Mouse (Mus musculus) natural killer cell, adult 2 months (primary cell): ENCODE measurements around the gene Pcna.
"Not testable (repeated sequence)": the region's sequence is repeated elsewhere in the genome, so short reads cannot be mapped to it uniquely, and the experiment has no call there.

Source experiments
- DNase-seq, 2 experiments: peaks; one replicate each; pipeline ENCODE4 v3.0.0; 2022; ENCODE audit warnings: low spot score in 2 of 2

Pcna gene

DNA sequence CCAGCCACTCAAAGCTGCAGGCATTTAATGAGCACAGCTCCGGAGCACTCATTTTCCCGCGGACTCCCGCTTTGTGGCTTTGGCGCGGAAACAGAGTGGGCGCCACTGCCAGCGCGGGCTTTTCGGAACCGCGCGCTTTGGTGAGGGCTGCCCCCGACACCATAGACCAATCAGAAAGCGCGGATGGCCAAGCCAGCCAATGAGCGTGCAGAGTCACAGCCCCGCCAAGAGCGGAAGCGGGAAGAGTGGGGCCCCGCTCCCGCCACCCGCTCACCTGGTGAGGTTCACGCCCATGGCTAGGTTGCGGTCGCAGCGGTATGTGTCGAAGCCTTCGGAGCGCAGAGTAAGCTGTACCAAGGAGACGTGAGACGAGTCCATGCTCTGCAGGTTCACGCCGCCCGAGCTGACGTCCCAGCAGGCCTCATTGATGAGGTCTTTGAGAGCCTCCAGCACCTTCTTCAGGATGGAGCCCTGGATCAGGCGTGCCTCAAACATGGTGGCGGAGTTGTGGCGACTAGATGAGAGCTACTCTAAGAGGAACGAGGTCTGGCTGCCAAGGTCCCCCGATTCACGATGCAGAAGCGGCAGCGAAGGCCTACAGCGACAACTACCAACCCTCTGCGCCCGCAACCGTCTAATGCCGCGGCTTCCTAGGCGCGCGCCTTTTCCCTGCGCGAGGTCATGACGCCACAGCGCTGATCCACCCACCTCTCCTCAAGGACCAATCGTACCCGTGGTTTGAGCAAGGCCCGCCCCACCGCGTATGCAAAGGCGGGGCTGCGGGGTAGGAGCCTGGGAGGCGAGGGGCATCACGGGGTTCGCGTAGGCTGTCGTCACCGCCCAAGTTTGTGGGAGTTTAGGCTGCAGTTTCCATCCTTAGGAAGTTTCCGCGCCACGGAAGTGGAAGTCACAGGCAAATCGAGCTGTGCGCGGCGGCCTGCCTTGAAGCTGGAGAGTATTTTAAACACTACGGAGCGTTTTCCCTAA lies at the start of gene Pcna:
Gene Pcna (minus strand): TSS at position 773 of the 987 bp plus-strand sequence.
- peak; percentile 94 to 96 for DNase-seq

GRCm38 (mm10) chr2:132301436-132301835 lies 48.3 kb upstream of the Pcna start:
- no peak for DNase-seq

DNA sequence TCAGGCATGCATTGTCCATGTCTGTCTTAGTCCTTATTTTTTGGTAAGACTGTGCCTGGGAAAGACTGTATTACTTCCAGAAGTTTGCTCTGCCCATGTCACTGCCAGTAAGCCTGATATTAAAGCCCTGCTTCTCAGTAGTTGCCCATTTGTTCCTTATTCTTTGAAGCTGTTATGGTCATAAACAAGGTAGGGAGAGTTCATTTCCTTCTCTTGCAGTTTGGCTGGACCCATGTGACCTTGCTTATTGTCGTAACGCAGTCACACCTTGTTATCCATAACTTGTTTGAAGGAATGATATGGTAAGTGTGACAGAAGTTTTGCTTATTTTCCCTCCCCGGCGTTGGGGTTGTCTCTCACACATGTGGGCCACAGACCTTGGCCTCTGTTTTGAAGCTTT lies 45.1 kb upstream of the Pcna start:
- no peak for DNase-seq

DNA sequence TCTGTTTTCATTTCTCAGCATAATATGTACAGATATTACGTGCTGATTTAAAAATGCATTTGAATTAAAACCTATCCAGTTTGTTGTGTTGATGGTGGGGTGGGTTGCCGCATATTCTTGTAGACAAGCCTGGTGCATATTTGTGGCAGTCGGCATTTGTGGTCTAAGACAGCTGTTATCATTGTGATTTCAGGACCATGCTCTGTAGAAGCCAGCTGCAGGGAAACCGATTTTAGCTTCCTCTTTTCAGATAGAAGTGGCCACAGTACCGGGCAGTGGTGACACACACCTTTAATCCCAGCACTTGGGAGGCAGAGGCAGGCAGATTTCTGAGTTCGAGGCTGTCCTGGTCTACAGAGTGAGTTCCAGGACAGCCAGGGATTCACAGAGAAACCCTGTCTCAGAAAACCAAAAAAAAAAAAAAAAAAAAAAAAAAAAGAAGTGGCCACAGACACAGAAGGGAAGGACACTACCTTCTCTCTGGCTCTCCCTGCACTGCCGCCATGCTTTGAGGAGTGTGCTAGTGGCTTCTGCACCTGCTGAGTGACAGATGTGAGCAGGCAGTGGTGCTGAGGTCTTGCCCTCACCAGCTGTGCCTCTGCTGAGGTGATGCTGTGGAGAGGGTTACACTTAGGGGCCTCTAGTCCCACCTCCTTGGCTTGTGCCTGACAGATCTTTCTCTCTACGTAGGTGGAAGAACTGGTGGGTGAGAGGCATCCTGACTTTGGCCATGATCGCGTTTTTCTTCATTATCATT lies 40.8 kb upstream of the Pcna start:
- no peak for DNase-seq

GRCm38 (mm10) chr2:132292083-132292482 lies 39.0 kb upstream of the Pcna start:
- no peak for DNase-seq

- no peak for DNase-seq
Observed at GRCm38 (mm10) chr2:132291265-132291664, 38.2 kb upstream of the Pcna start.

- DNase-seq = no peak
Observed at GRCm38 (mm10) chr2:132290808-132291207, 37.7 kb upstream of the Pcna start.

GRCm38 (mm10) chr2:132289213-132289612 lies 36.1 kb upstream of the Pcna start:
- not testable (repeated sequence) for DNase-seq

GRCm38 (mm10) chr2:132286376-132287076 lies 33.4 kb upstream of the Pcna start:
- DNase-seq = no peak

DNA sequence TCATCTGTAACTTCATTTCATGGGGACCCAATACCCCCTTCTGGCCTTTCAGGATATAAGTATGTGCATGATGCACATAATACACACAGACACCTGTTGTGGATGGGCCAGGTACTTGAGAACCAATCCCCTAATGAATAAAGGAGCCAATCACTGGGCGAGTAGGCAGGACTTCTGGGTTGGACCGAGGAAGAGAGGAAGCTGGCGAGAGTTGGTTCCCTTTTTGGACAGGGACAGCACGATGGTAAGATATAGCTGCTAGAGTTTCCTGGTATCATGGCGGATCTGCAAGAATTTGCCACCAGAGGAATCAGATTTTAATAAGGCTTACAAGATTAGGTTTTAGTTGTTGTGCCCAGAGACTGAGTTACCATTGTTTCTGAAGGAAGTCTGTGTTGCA lies 32.6 kb upstream of the Pcna start:
- not testable (repeated sequence) for DNase-seq

GRCm38 (mm10) chr2:132284492-132285139 lies 31.5 kb upstream of the Pcna start:
- DNase-seq = no peak

DNA sequence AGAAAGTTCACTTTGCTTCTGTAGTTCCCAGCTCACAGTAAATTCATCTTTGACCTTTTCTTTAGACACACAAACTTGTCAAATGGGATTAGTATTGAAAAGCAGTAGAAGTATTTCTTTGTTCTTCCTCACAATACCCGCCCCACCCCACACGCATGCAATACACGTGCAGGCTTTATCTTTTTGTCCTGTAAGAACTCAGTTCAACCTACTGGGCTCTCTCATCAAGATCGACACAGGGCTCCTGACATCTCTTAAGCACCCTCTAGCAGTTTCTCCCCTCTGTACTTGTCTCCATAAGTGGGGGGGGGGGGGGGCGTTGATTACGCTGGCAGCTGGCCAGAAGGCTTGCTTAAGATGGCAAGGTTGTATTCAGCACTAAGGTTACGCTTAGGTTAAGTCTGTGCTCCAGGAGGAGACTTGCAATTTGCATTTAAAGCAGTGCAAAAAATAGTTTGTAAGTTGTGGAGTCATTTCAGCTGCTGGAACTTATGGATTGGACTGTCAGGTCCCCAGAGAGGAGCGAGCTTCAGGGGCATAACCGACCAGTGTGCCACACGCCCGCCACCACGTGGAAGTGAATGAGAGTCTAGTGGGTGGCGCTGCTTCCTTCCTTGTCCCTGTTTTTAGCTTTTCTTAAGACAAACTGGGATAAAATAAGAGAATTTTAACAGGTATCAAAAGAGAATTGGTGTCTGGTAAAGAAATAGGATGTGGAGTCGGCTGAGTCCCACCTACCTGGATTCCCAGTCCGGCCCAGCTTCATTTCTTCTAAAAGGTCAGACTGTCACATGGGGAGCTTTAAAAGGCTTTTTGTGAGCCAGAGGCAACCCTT lies 30.3 kb upstream of the Pcna start:
- no peak for DNase-seq

GRCm38 (mm10) chr2:132282453-132283174 lies 29.5 kb upstream of the Pcna start:
- no peak for DNase-seq

- peak; percentile 18 to 50 for DNase-seq
Observed at GRCm38 (mm10) chr2:132281560-132282452, 28.7 kb upstream of the Pcna start.

GRCm38 (mm10) chr2:132280518-132281120 lies 27.5 kb upstream of the Pcna start:
- DNase-seq = no peak

- DNase-seq = no peak
Observed at GRCm38 (mm10) chr2:132279978-132280377, 26.9 kb upstream of the Pcna start.

- DNase-seq = no peak
Observed at GRCm38 (mm10) chr2:132279336-132279882, 26.3 kb upstream of the Pcna start.

GRCm38 (mm10) chr2:132278273-132278853 lies 25.2 kb upstream of the Pcna start:
- no peak for DNase-seq
